Mouse (Mus musculus) forebrain, embryonic 14.5 days (tissue): Measurements from ENCODE around the gene Oasl1. TPM values are rescaled to one million over a fixed set of nuclear protein-coding genes. Genes with fewer than 3 reads are reported as not detected.

Experiments
- ATAC-seq: fragments of 200-750 bp; cut with Nextera tagmentation; 2 replicates; pipeline ENCODE4 v1.8.0; 2017; ENCODE audit warnings: mild to moderate bottlenecking, moderate library complexity
- DNase-seq: peaks from one replicate; pipeline ENCODE4 v3.0.0-alpha.2; 2015; ENCODE audit warnings: low spot score
- H3K27ac ChIP-seq: fragments of 300-500 bp; sonication (generic); 2 replicates; pipeline ENCODE4 v1.5.1; 2014; ENCODE audit warnings: low read depth, mild to moderate bottlenecking, control low read depth, low read length, moderate library complexity
- H3K27me3 ChIP-seq: fragments of 300-500 bp; sonication (generic); replicated peaks from 2 replicates; pipeline ENCODE4 v1.6.1; 2014; ENCODE audit warnings: low read length, control low read depth, mixed read lengths; ENCODE audit not compliant: control insufficient read depth, insufficient read depth
- H3K36me3 ChIP-seq: fragments of 300-500 bp; sonication (generic); 2 replicates; pipeline ENCODE4 v1.6.1; 2014; ENCODE audit warnings: low read length, control low read depth; ENCODE audit not compliant: control insufficient read depth, insufficient read depth
- H3K4me1 ChIP-seq: fragments of 300-500 bp; sonication (generic); 2 replicates; pipeline ENCODE4 v1.6.1; 2014; ENCODE audit warnings: antibody characterized with exemption, low read length, control low read depth; ENCODE audit not compliant: control insufficient read depth, insufficient read depth
- H3K4me2 ChIP-seq: fragments of 300-500 bp; sonication (generic); 2 replicates; pipeline ENCODE4 v1.6.1; 2014; ENCODE audit warnings: mild to moderate bottlenecking, control low read depth, low read length
- H3K4me3 ChIP-seq: fragments of 300-500 bp; sonication (generic); 2 replicates; pipeline ENCODE4 v1.5.1; 2014; ENCODE audit warnings: low read depth, low read length, control low read depth
- H3K9ac ChIP-seq: fragments of 300-500 bp; sonication (generic); 2 replicates; pipeline ENCODE4 v1.6.1; 2014; ENCODE audit warnings: mild to moderate bottlenecking, low read length, control low read depth, moderate library complexity
- H3K9me3 ChIP-seq: fragments of 300-500 bp; sonication (generic); replicated peaks from 2 replicates; pipeline ENCODE4 v1.6.1; 2016; ENCODE audit warnings: low read length, control low read depth, mixed read lengths; ENCODE audit not compliant: control insufficient read depth
- WGBS: fragments of 180-500 bp; shearing (Covaris S2); extraction: QIAGEN DNeasy Blood & Tissue Kit; methylation state at CpG from one replicate; pipeline ENCODE4 v1.1.7; 2014; 5-methylcytosine and 5-hydroxymethylcytosine counted together
- polyA plus RNA-seq: library from polyadenylated mRNA; unstranded; fragments of >200 nt; fragmentation: Nextera tagmentation; extraction: Ambion mirVana; gene quantifications from 2 replicates; pipeline ENCODE4 v1.2.1, GENCODE M21; 2014

Oasl1 gene
- polyA plus RNA-seq, 1 experiment from 2014 or later: 0.10 TPM

- Histone ChIP-seq H3K27me3 (no peaks in the 10 kb centered on the region), H3K36me3 (no peaks in the 10 kb centered on the region), H3K27ac (no peak overlapping the region), H3K4me2 (peak overlapping the region; percentile 74), H3K9ac (peak overlapping the region; percentile 40), H3K4me3 (peak overlapping the region; percentile 30), H3K9me3 (no peaks in the 10 kb centered on the region), H3K4me1 (peaks cover 5% of the 10 kb centered on the region; the same call in 1 of the 2 replicates)
- no peak for ATAC-seq
- 21% methylated on average over 16 of the region's 16 CpGs for WGBS
- DNase-seq: no peak
Observed at GRCm38 (mm10) chr5:114980122-114980748, 57.2 kb downstream of the Oasl1 start.

- H3K4me2 ChIP-seq: no peak overlapping the region
- H3K9me3 ChIP-seq: no peaks in the 10 kb centered on the region
- ATAC-seq: no peak
- H3K36me3 ChIP-seq: no peaks in the 10 kb centered on the region
- no peaks in the 10 kb centered on the region for H3K27me3 ChIP-seq
- H3K27ac ChIP-seq: no peak overlapping the region
- no peak for DNase-seq
- H3K4me3 ChIP-seq: no peak overlapping the region
- H3K4me1 ChIP-seq: peaks cover 5% of the 10 kb centered on the region; the same call in 1 of the 2 replicates
- 56% methylated on average over 15 of the region's 15 CpGs for WGBS
- no peak overlapping the region for H3K9ac ChIP-seq
Observed at GRCm38 (mm10) chr5:114982001-114982400, 59.0 kb downstream of the Oasl1 start.

- no peaks in the 10 kb centered on the region for H3K9me3 ChIP-seq
- H3K4me1 ChIP-seq: no peaks in the 10 kb centered on the region
- DNase-seq (no peak), ATAC-seq (no peak)
- H3K9ac ChIP-seq: no peak overlapping the region
- H3K27ac ChIP-seq: no peak overlapping the region
- H3K4me2 ChIP-seq: no peak overlapping the region
- no peaks in the 10 kb centered on the region for H3K27me3 ChIP-seq
- no peak overlapping the region for H3K4me3 ChIP-seq
- no peaks in the 10 kb centered on the region for H3K36me3 ChIP-seq
Observed at GRCm38 (mm10) chr5:114985074-114985473, 62.0 kb downstream of the Oasl1 start.

Other genes with a start within 250 kb of the Oasl1 start
- gene Gltp, start 232.3 kb upstream of the Oasl1 start, polyA plus RNA-seq: 31.2 and 32.4 TPM in 2 replicates
- 7.1 and 10.4 TPM in 2 replicates for gene Tchp, start 215.5 kb upstream of the Oasl1 start, polyA plus RNA-seq
- 25.8 and 32.3 TPM in 2 replicates for gene Ankrd13a, start 148.6 kb upstream of the Oasl1 start, polyA plus RNA-seq
- gene Git2, start 147.7 kb upstream of the Oasl1 start, polyA plus RNA-seq: 29.1 and 36.3 TPM in 2 replicates
- gene 1500011B03Rik, start 99.8 kb upstream of the Oasl1 start, polyA plus RNA-seq: 255 and 273 TPM in 2 replicates
- gene 4930519G04Rik, start 69.6 kb upstream of the Oasl1 start, polyA plus RNA-seq: not detected in 2 replicates
- gene Gm9936, start 64.6 kb upstream of the Oasl1 start, polyA plus RNA-seq: 1.8 and 2.4 TPM in 2 replicates
- gene Oasl2, start 26.3 kb upstream of the Oasl1 start, polyA plus RNA-seq: 2.3 and 2.6 TPM in 2 replicates
- gene 2210016L21Rik, start 18.9 kb downstream of the Oasl1 start, polyA plus RNA-seq: 90.5 and 95.3 TPM in 2 replicates
- not detected in 2 replicates for gene Hnf1a, start 47.9 kb downstream of the Oasl1 start, polyA plus RNA-seq
- 20.3 and 24.0 TPM in 2 replicates for gene Sppl3, start 87.9 kb downstream of the Oasl1 start, polyA plus RNA-seq
- 39.4 and 50.4 TPM in 2 replicates for gene Gm10401, start 175.1 kb downstream of the Oasl1 start, polyA plus RNA-seq
- gene Acads, start 196.1 kb downstream of the Oasl1 start, polyA plus RNA-seq: 17.7 and 18.8 TPM in 2 replicates
- gene Unc119b, start 211.7 kb downstream of the Oasl1 start, polyA plus RNA-seq: 35.4 and 37.8 TPM in 2 replicates
- 11.4 and 12.5 TPM in 2 replicates for gene Mlec, start 234.9 kb downstream of the Oasl1 start, polyA plus RNA-seq